Mouse (Mus musculus): Measurements from ENCODE around the gene Gja1. TPM values are rescaled to one million over a fixed set of nuclear protein-coding genes. Genes with fewer than 3 reads are reported as not detected.

Gja1 gene
- polyA plus RNA-seq (2015; fragmentation: Nextera tagmentation; extraction: Ambion mirVana), result 13.7 and 15.8 TPM in 2 replicates

GRCm38 (mm10) chr10:56377097-56377965 is at the start of gene Gja1:
Gene Gja1 (plus strand): TSS chr10:56377330.

Other genes with a start within 250 kb of the Gja1 start
- gene Tbc1d32, start 148.6 kb upstream of the Gja1 start, polyA plus RNA-seq (2015; fragmentation: Nextera tagmentation; extraction: Ambion mirVana), result 0.75 and 0.96 TPM in 2 replicates

Data from spleen, postnatal 0 days (tissue).